Mouse (Mus musculus) lung, postnatal 0 days (tissue): ENCODE measurements around the gene Spats1. TPM values are rescaled to one million over a fixed set of nuclear protein-coding genes. Genes with fewer than 3 reads are reported as not detected.

ENCODE experiments used
- ATAC-seq: fragments of 200-750 bp; cut with Nextera tagmentation; 2 replicates; pipeline ENCODE4 v1.8.0; 2017; ENCODE audit warnings: moderate library complexity
- DNase-seq: peaks from one replicate; pipeline ENCODE4 v3.0.0-alpha.2; 2016; ENCODE audit warnings: low spot score
- H3K27ac ChIP-seq: fragments of 300-500 bp; sonication (generic); 2 replicates; pipeline ENCODE4 v1.5.1; 2014; ENCODE audit warnings: antibody characterized with exemption, mild to moderate bottlenecking, low read length, mixed read lengths
- H3K27me3 ChIP-seq: fragments of 300-500 bp; sonication (generic); replicated peaks from 2 replicates; pipeline ENCODE4 v1.6.1; 2014; ENCODE audit warnings: low read length, mixed read lengths; ENCODE audit not compliant: insufficient read depth
- H3K36me3 ChIP-seq: fragments of 300-500 bp; sonication (generic); 2 replicates; pipeline ENCODE4 v1.6.1; 2014; ENCODE audit warnings: low read length, mixed read lengths; ENCODE audit not compliant: insufficient read depth
- H3K4me1 ChIP-seq: fragments of 300-500 bp; sonication (generic); 2 replicates; pipeline ENCODE4 v1.6.1; 2014; ENCODE audit warnings: antibody characterized with exemption, low read depth, low read length, mixed read lengths; ENCODE audit not compliant: insufficient read depth
- H3K4me2 ChIP-seq: fragments of 300-500 bp; sonication (generic); replicated peaks from 2 replicates; pipeline ENCODE4 v1.6.1; 2014; ENCODE audit warnings: low read depth, mild to moderate bottlenecking, low read length, moderate library complexity, mixed read lengths
- H3K4me3 ChIP-seq: fragments of 300-500 bp; sonication (generic); 2 replicates; pipeline ENCODE4 v1.5.1; 2014; ENCODE audit warnings: low read depth, low read length
- H3K9ac ChIP-seq: fragments of 300-500 bp; sonication (generic); replicated peaks from 2 replicates; pipeline ENCODE4 v1.6.1; 2014; ENCODE audit warnings: low read depth, mild to moderate bottlenecking
- H3K9me3 ChIP-seq: fragments of 300-500 bp; sonication (generic); 2 replicates; pipeline ENCODE4 v1.6.1; 2016; ENCODE audit warnings: low read length, mixed read lengths
- CTCF ChIP-seq: IDR thresholded peaks from 2 replicates; pipeline ENCODE4 v1.5.1; 2016; ENCODE audit warnings: antibody characterized with exemption, mild to moderate bottlenecking
- EP300 ChIP-seq: IDR thresholded peaks from 2 replicates; pipeline ENCODE4 v1.6.1; 2016; ENCODE audit warnings: antibody characterized with exemption, mild to moderate bottlenecking, control low read depth
- WGBS: fragments of 180-500 bp; shearing (Covaris S2); extraction: QIAGEN DNeasy Blood & Tissue Kit; methylation state at CpG from one replicate; pipeline ENCODE4 v1.1.7; 2014; 5-methylcytosine and 5-hydroxymethylcytosine counted together
- polyA plus RNA-seq: library from polyadenylated mRNA; unstranded; fragments of >200 nt; fragmentation: Nextera tagmentation; extraction: Ambion mirVana; gene quantifications from 2 replicates; pipeline ENCODE4 v1.2.1, GENCODE M21; 2015

Spats1 gene
- polyA plus RNA-seq, 1 experiment from 2014 or later, result 0.19 TPM

- no peak for TF ChIP-seq CTCF
- TF ChIP-seq EP300, result no peak
- Histone ChIP-seq H3K9me3 (no peaks in the 10 kb centered on the region), H3K36me3 (no peaks in the 10 kb centered on the region), H3K4me2 (no peak overlapping the region), H3K4me3 (no peak overlapping the region), H3K27me3 (no peaks in the 10 kb centered on the region), H3K4me1 (no peaks in the 10 kb centered on the region), H3K9ac (no peak overlapping the region), H3K27ac (no peak overlapping the region)
- DNase-seq (no peak), ATAC-seq (no peak)
- 78% methylated on average over 2 of the region's 2 CpGs for WGBS
Measured at GRCm38 (mm10) chr17:45454794-45455193, 20.4 kb downstream of the Spats1 start.

DNA sequence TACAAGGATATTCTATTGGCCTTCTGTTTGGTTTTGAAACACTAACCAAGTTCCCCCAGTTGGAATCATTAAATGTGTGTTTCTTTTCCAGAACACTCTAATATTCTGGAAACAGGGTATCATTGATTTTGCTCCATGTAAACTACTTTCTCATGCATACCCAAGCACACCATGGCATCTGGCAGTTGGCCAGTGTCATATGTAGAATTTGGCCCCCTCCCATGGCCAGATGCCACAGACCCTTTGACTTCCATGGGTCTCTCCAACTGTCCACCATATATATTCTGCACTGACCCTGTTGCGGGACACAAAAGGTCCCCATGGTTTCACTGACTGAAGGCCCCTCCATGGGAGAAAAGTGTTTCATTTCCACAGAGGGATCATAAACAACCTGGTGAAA lies 22.9 kb downstream of the Spats1 start:
- no peaks in the 10 kb centered on the region for H3K4me1 ChIP-seq
- no peak for TF ChIP-seq CTCF
- TF ChIP-seq EP300, result no peak
- no peaks in the 10 kb centered on the region for H3K9me3 ChIP-seq
- no peaks in the 10 kb centered on the region for H3K36me3 ChIP-seq
- ATAC-seq (no peak), DNase-seq (no peak)
- 91% methylated on average over 1 of the region's 1 CpGs for WGBS
- no peak overlapping the region for H3K27ac ChIP-seq
- no peaks in the 10 kb centered on the region for H3K27me3 ChIP-seq
- H3K4me2 ChIP-seq, result no peak overlapping the region
- no peak overlapping the region for H3K9ac ChIP-seq
- no peak overlapping the region for H3K4me3 ChIP-seq

GRCm38 (mm10) chr17:45450153-45450552 lies 25.1 kb downstream of the Spats1 start:
- Histone ChIP-seq H3K9ac (no peak overlapping the region), H3K27me3 (no peaks in the 10 kb centered on the region), H3K4me3 (no peak overlapping the region), H3K9me3 (no peaks in the 10 kb centered on the region), H3K4me2 (no peak overlapping the region), H3K36me3 (no peaks in the 10 kb centered on the region), H3K27ac (no peak overlapping the region), H3K4me1 (no peaks in the 10 kb centered on the region)
- DNase-seq, result no peak
- no peak for TF ChIP-seq CTCF
- no peak for TF ChIP-seq EP300
- no peak for ATAC-seq
- 89% methylated on average over 6 of the region's 6 CpGs for WGBS

GRCm38 (mm10) chr17:45449586-45449985 lies 25.6 kb downstream of the Spats1 start:
- Histone ChIP-seq H3K9me3 (no peaks in the 10 kb centered on the region), H3K27ac (no peak overlapping the region), H3K4me1 (no peaks in the 10 kb centered on the region), H3K27me3 (no peaks in the 10 kb centered on the region), H3K9ac (no peak overlapping the region), H3K4me2 (no peak overlapping the region), H3K4me3 (no peak overlapping the region), H3K36me3 (no peaks in the 10 kb centered on the region)
- ATAC-seq (no peak), DNase-seq (no peak)
- no peak for TF ChIP-seq CTCF
- no peak for TF ChIP-seq EP300
- WGBS, result 87% methylated on average over 8 of the region's 8 CpGs

GRCm38 (mm10) chr17:45447063-45447462 lies 28.2 kb downstream of the Spats1 start:
- Histone ChIP-seq H3K27me3 (no peaks in the 10 kb centered on the region), H3K4me1 (no peaks in the 10 kb centered on the region), H3K4me2 (no peak overlapping the region), H3K9me3 (no peaks in the 10 kb centered on the region), H3K9ac (no peak overlapping the region), H3K36me3 (no peaks in the 10 kb centered on the region), H3K4me3 (no peak overlapping the region), H3K27ac (no peak overlapping the region)
- DNase-seq (no peak), ATAC-seq (no peak)
- TF ChIP-seq EP300 (no peak), CTCF (no peak)
- 80% methylated on average over 2 of the region's 2 CpGs for WGBS

- no peak for ATAC-seq
- Histone ChIP-seq H3K4me2 (no peak overlapping the region), H3K9ac (no peak overlapping the region), H3K4me3 (no peak overlapping the region), H3K27ac (no peak overlapping the region), H3K27me3 (no peaks in the 10 kb centered on the region), H3K4me1 (no peaks in the 10 kb centered on the region), H3K9me3 (no peaks in the 10 kb centered on the region), H3K36me3 (no peaks in the 10 kb centered on the region)
- 81% methylated on average over 4 of the region's 4 CpGs for WGBS
- TF ChIP-seq EP300, result no peak
- no peak for TF ChIP-seq CTCF
- DNase-seq, result no peak
Measured at GRCm38 (mm10) chr17:45445923-45446322, 29.3 kb downstream of the Spats1 start.

DNA sequence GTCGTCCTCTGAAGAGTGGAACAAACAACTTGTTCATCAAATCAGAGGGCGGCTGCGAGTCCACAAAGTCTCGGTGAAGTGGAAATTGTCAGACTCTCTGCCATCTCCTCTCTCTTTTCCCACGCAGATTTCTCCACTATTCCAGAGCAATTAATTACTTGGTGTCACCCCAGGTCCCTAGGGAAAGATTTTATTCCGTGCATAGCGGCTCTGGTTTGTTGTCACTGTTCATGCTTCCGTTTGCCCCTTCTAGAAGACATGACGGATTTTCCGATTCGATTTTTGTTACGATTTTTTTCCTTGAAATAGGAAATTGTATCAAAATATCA lies 41.0 kb downstream of the Spats1 start:
- peak overlapping the region; percentile 88 for H3K4me3 ChIP-seq
- TF ChIP-seq EP300 (no peak), CTCF (no peak)
- H3K36me3 ChIP-seq, result no peaks in the 10 kb centered on the region; the same call in 1 of the 2 replicates
- no peak for ATAC-seq
- no peaks in the 10 kb centered on the region for H3K9me3 ChIP-seq
- 6% methylated on average over 12 of the region's 12 CpGs for WGBS
- peaks cover 15% of the 10 kb centered on the region; the same call in 1 of the 2 replicates for H3K4me1 ChIP-seq
- DNase-seq, result no peak
- H3K4me2 ChIP-seq, result peak overlapping the region; percentile 86
- peak overlapping the region; percentile 97 for H3K27ac ChIP-seq
- H3K27me3 ChIP-seq, result no peaks in the 10 kb centered on the region
- H3K9ac ChIP-seq, result peak overlapping the region; percentile 91
